Mouse (Mus musculus) urinary bladder, postnatal 10 days (tissue): ENCODE data around the gene Pgm5.
"Not testable (repeated sequence)": the region's sequence is repeated elsewhere in the genome, so short reads cannot be mapped to it uniquely, and the experiment has no call there.

Experiments used
- DNase-seq: peaks from one replicate; pipeline ENCODE4 v3.0.0; 2022; ENCODE audit warnings: low spot score

Gene Pgm5

GRCm38 (mm10) chr19:24861612-24862451 lies at the start of gene Pgm5:
Gene Pgm5, minus strand, starts transcription at chr19:24861855.
- DNase-seq = peak; percentile 30

- DNase-seq = no peak
Observed at GRCm38 (mm10) chr19:24908385-24909155, 46.9 kb upstream of the Pgm5 start.

- DNase-seq = no peak
Observed at GRCm38 (mm10) chr19:24907655-24908054, 46.0 kb upstream of the Pgm5 start.

- no peak for DNase-seq
Observed at GRCm38 (mm10) chr19:24902821-24903220, 41.2 kb upstream of the Pgm5 start.

GRCm38 (mm10) chr19:24902256-24902655 lies 40.6 kb upstream of the Pgm5 start:
- no peak for DNase-seq

GRCm38 (mm10) chr19:24901666-24902065 lies 40.0 kb upstream of the Pgm5 start:
- DNase-seq = no peak

GRCm38 (mm10) chr19:24900581-24901220 lies 39.0 kb upstream of the Pgm5 start, which contains the start of gene Foxd4:
Gene Foxd4, minus strand, starts transcription at chr19:24901197.
- DNase-seq = no peak

GRCm38 (mm10) chr19:24899578-24900544 lies 38.2 kb upstream of the Pgm5 start:
- DNase-seq = no peak

GRCm38 (mm10) chr19:24898737-24899577 lies 37.3 kb upstream of the Pgm5 start:
- DNase-seq = no peak

- no peak for DNase-seq
Observed at GRCm38 (mm10) chr19:24897896-24898736, 36.5 kb upstream of the Pgm5 start.

- no peak for DNase-seq
Observed at GRCm38 (mm10) chr19:24897006-24897895, 35.6 kb upstream of the Pgm5 start.

GRCm38 (mm10) chr19:24896536-24896935 lies 34.9 kb upstream of the Pgm5 start:
- DNase-seq = no peak

- DNase-seq = no peak
Observed at GRCm38 (mm10) chr19:24886888-24887287, 25.2 kb upstream of the Pgm5 start.

- no peak for DNase-seq
Observed at GRCm38 (mm10) chr19:24885504-24885903, 23.8 kb upstream of the Pgm5 start.

- DNase-seq = no peak
Observed at GRCm38 (mm10) chr19:24881237-24881636, 19.6 kb upstream of the Pgm5 start.

- not testable (repeated sequence) for DNase-seq
Observed at GRCm38 (mm10) chr19:24875129-24875870, 13.6 kb upstream of the Pgm5 start, which contains the start of gene Gm10053. Gene Gm10053, plus strand, starts transcription at chr19:24875686.

- no peak for DNase-seq
Observed at GRCm38 (mm10) chr19:24873873-24874272, 12.2 kb upstream of the Pgm5 start.
